Mouse (Mus musculus): Measurements from ENCODE around the gene Pik3c2g. TPM values are rescaled to one million over a fixed set of nuclear protein-coding genes. Genes with fewer than 3 reads are reported as not detected.

The Pik3c2g gene
- polyA plus RNA-seq, 1 experiment from 2014 or later, result 0.87 TPM

DNA sequence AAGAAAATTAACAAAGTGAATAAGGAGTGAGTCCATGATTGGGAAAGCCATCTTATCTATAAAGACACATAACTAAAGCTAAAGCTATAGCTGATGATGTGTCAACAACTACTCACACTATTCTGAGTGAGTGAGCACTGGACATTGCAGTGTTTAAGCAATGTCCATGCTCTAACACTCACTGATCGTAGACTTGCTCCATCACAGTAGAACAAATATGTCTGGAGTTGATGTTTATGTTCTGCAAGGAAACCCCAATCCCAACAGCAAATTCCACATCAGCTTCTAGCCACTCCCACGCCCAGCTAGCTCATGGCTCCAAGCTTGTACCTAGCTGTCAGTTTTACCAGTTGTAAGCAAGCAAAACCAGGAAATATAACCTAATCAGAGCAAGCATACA lies 399.5 kb downstream of the Pik3c2g start:
- no peaks in the 10 kb centered on the region for H3K9me3 ChIP-seq (replicated peaks)
- no peak overlapping the region for H3K27ac ChIP-seq (ENCODE audit: poor library complexity, severe bottlenecking)
- ATAC-seq (ENCODE audit: insufficient number of reproducible peaks, low FRiP score), result no peak
- no peak overlapping the region for H3K4me3 ChIP-seq
- no peaks in the 10 kb centered on the region for H3K36me3 ChIP-seq
- 72% methylated on average over 2 of the region's 2 CpGs for WGBS
- H3K27me3 ChIP-seq (replicated peaks), result no peaks in the 10 kb centered on the region
- H3K9ac ChIP-seq, result no peak overlapping the region
- H3K4me2 ChIP-seq, result no peak overlapping the region
- no peaks in the 10 kb centered on the region for H3K4me1 ChIP-seq (replicated peaks)

DNA sequence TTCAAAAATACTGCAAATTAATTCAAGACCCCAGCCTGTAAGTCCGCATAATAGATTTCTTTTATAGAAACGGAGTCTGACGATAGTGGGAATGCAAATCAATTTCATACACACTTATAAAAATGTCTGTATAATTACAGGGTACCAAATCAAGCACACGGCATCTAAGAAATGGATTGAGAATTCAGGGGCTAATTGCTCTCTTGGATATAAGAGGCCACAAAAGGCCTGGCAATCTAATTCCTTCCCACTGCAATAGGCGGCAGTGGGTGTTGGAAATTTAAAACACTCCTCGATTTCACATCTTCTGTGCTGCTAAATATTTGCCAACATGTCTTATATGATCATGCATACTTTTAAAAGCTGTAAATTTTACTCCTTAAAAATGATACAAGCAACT lies 402.1 kb downstream of the Pik3c2g start:
- no peak for ATAC-seq (ENCODE audit: insufficient number of reproducible peaks, low FRiP score)
- Histone ChIP-seq H3K9ac (no peak overlapping the region), H3K27me3 (replicated peaks) (no peaks in the 10 kb centered on the region), H3K36me3 (no peaks in the 10 kb centered on the region), H3K4me1 (replicated peaks) (no peaks in the 10 kb centered on the region), H3K4me2 (no peak overlapping the region), H3K4me3 (no peak overlapping the region), H3K9me3 (replicated peaks) (no peaks in the 10 kb centered on the region), H3K27ac (ENCODE audit: poor library complexity, severe bottlenecking) (no peak overlapping the region)
- 85% methylated on average over 6 of the region's 6 CpGs for WGBS

DNA sequence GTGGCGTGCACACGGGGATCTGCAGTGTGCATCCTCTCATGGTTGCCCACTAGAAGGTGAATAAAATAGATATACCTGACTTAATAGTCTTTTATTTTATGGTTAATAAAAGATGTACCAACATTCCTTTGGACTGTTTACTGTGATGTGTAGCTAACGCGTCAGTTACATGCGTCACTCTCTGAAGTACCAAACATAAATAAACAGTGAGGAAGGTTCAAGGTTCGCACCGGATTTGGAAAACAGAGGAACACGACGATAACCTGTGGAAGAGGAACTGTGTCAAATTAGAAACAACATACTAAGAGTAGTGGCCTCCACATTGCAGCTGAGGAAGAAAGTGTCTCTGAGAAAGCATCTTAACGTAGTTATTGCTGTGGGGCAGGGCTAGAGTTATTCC lies 402.6 kb downstream of the Pik3c2g start:
- Histone ChIP-seq H3K27me3 (replicated peaks) (no peaks in the 10 kb centered on the region), H3K9ac (no peak overlapping the region), H3K27ac (ENCODE audit: poor library complexity, severe bottlenecking) (no peak overlapping the region), H3K4me3 (no peak overlapping the region), H3K9me3 (replicated peaks) (no peaks in the 10 kb centered on the region), H3K36me3 (no peaks in the 10 kb centered on the region), H3K4me1 (replicated peaks) (no peaks in the 10 kb centered on the region), H3K4me2 (no peak overlapping the region)
- whole genome bisulfite sequencing, result 78% methylated on average over 10 of the region's 10 CpGs
- ATAC-seq (ENCODE audit: insufficient number of reproducible peaks, low FRiP score), result no peak

DNA sequence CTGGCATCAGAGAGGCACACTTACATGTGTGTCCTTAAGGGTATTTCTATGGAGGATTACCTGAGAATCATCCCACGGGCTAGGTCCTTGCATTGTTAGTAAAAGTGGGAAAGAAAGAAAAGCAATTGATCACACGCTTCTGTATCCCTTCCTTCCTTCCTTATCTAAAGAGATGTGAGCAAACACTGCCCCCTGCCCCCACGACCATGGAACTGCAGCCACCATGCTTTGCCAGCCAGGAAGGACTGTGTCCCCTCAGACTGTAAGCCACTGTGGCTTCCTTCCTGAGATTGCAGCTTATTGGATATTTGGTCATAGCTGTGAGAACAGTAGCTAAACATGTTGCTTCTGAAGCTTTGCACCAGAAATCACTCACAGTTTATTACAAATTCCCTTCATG lies 418.2 kb downstream of the Pik3c2g start:
- Histone ChIP-seq H3K36me3 (no peaks in the 10 kb centered on the region), H3K9ac (no peak overlapping the region), H3K4me1 (replicated peaks) (no peaks in the 10 kb centered on the region), H3K27ac (ENCODE audit: poor library complexity, severe bottlenecking) (no peak overlapping the region), H3K4me2 (no peak overlapping the region), H3K27me3 (replicated peaks) (no peaks in the 10 kb centered on the region), H3K9me3 (replicated peaks) (peaks cover 12% of the 10 kb centered on the region; the same call in 1 of the 2 replicates), H3K4me3 (no peak overlapping the region)
- ATAC-seq (ENCODE audit: insufficient number of reproducible peaks, low FRiP score), result no peak
- 65% methylated on average over 3 of the region's 3 CpGs for WGBS

Other genes starting within 250 kb of the Pik3c2g start
- gene Rergl, start 85.2 kb upstream of the Pik3c2g start, polyA plus RNA-seq (2016; fragmentation: Nextera tagmentation; extraction: Ambion mirVana), result 0.27 TPM in 1 of 2 replicates, not detected in the other

Data from heart, embryonic 12.5 days (tissue).